Mouse (Mus musculus) CH12.LX (cell line): ENCODE measurements at regions not wholly inside any gene's neighbourhood (a gene's known extent, or its start where the extent isn't known, plus 50 kb on each side); places are given as distances from the start of the nearest gene placed in this dataset.

ENCODE experiments used
- DNase-seq: peaks from one replicate; pipeline ENCODE4 v3.0.0-alpha.2; 2013; ENCODE audit errors: extremely low read depth
- H3K27ac ChIP-seq: 2 replicates; pipeline ENCODE4 v1.5.1; 2012; ENCODE audit warnings: low read depth, mild to moderate bottlenecking, control low read depth, moderate library complexity; ENCODE audit not compliant: insufficient read depth
- H3K27me3 ChIP-seq: replicated peaks from 2 replicates; pipeline ENCODE3; 2012; ENCODE audit warnings: inconsistent platforms
- H3K36me3 ChIP-seq, 2 experiments: replicated peaks in 1 of 2; 2 replicates each; pipeline versions ENCODE3 to v1.6.1; 2012; ENCODE audit warnings: inconsistent platforms in 1 of 2, low read length in 1 of 2, mild to moderate bottlenecking in 1 of 2, mixed read lengths in 1 of 2, moderate library complexity in 1 of 2; ENCODE audit not compliant: control insufficient read depth in 1 of 2, insufficient read depth in 1 of 2
- H3K4me1 ChIP-seq, 2 experiments: 2 replicates each; pipeline ENCODE4 v1.6.1; 2012; ENCODE audit warnings: inconsistent platforms in 1 of 2, moderate library complexity in 1 of 2; ENCODE audit not compliant: insufficient read depth in 2 of 2, control insufficient read depth in 1 of 2
- H3K4me2 ChIP-seq: 2 replicates; pipeline ENCODE4 v1.6.1; 2012; ENCODE audit warnings: low read depth, mild to moderate bottlenecking, control low read depth; ENCODE audit not compliant: poor library complexity, insufficient read depth, severe bottlenecking
- H3K4me3 ChIP-seq, 3 experiments: fragments of 150-350 bp in 1 of 3; sonication (generic) in 1 of 3; replicated peaks in 1 of 3; 2 replicates each; pipeline versions ENCODE3 to v1.5.1; 2011 to 2012; ENCODE audit warnings: low read depth in 2 of 3, low read length in 2 of 3, mild to moderate bottlenecking in 2 of 3, moderate library complexity in 2 of 3, control low read depth in 1 of 3, improper control_type of control experiment in 1 of 3, inconsistent platforms in 1 of 3, mixed read lengths in 1 of 3; ENCODE audit not compliant: poor library complexity in 1 of 3
- H3K79me2 ChIP-seq: replicated peaks from 2 replicates; pipeline ENCODE4 v1.6.1; 2012; ENCODE audit warnings: mild to moderate bottlenecking, moderate library complexity; ENCODE audit not compliant: control insufficient read depth, poor library complexity, insufficient read depth, severe bottlenecking; ENCODE audit errors: extremely low read depth
- H3K9ac ChIP-seq: 2 replicates; pipeline ENCODE4 v1.6.1; 2012; ENCODE audit warnings: low read depth, mild to moderate bottlenecking, control low read depth, moderate library complexity; ENCODE audit not compliant: insufficient read depth
- H3K9me3 ChIP-seq: replicated peaks from 2 replicates; pipeline ENCODE3; 2012; ENCODE audit warnings: low read length, inconsistent platforms, mixed read lengths
- BHLHE40 ChIP-seq: IDR thresholded peaks from 2 replicates; pipeline ENCODE4 v1.6.1; 2011; ENCODE audit warnings: mild to moderate bottlenecking, low read depth, low read length, improper control_type of control experiment
- CHD2 ChIP-seq: IDR thresholded peaks from 2 replicates; pipeline ENCODE4 v1.6.1; 2011; ENCODE audit warnings: low read length, improper control_type of control experiment
- CTCF ChIP-seq, 2 experiments: IDR thresholded peaks in 1 of 2; conservative IDR thresholded peaks in 1 of 2; 2 replicates each; pipeline ENCODE4 v1.5.1; 2011 to 2012; ENCODE audit warnings: low read depth in 2 of 2, low read length in 2 of 2, improper control_type of control experiment in 1 of 2, inconsistent platforms in 1 of 2, mild to moderate bottlenecking in 1 of 2, moderate library complexity in 1 of 2
- E2F4 ChIP-seq: IDR thresholded peaks from 2 replicates; pipeline ENCODE4 v1.6.1; 2011; ENCODE audit warnings: low read depth, low read length, improper control_type of control experiment; ENCODE audit not compliant: insufficient replicate concordance
- EP300 ChIP-seq: IDR thresholded peaks from 2 replicates; pipeline ENCODE4 v1.6.1; 2011; ENCODE audit warnings: low read length, improper control_type of control experiment
- JUND ChIP-seq: conservative IDR thresholded peaks from 2 replicates; pipeline ENCODE4 v1.6.1; 2011; ENCODE audit warnings: low read depth, low read length, improper control_type of control experiment
- MAX ChIP-seq: IDR thresholded peaks from 2 replicates; pipeline ENCODE4 v1.6.1; 2011; ENCODE audit warnings: low read length, improper control_type of control experiment
- MEF2A ChIP-seq: IDR thresholded peaks from 2 replicates; pipeline ENCODE4 v1.6.1; 2014; ENCODE audit warnings: low read depth, mild to moderate bottlenecking, inconsistent platforms, low read length, improper control_type of control experiment, borderline replicate concordance
- NELFE ChIP-seq: IDR thresholded peaks from 2 replicates; pipeline ENCODE4 v1.6.1; 2011; ENCODE audit warnings: low read depth, low read length, improper control_type of control experiment
- POLR2A ChIP-seq: IDR thresholded peaks from 2 replicates; pipeline ENCODE4 v1.6.1; 2011; ENCODE audit warnings: low read depth, mild to moderate bottlenecking, improper control_type of control experiment, low read length
- POLR2AphosphoS2 ChIP-seq: IDR thresholded peaks from 2 replicates; pipeline ENCODE4 v1.6.1; 2011; ENCODE audit warnings: low read depth, low read length, improper control_type of control experiment
- RAD21 ChIP-seq: IDR thresholded peaks from 2 replicates; pipeline ENCODE4 v1.6.1; 2011; ENCODE audit warnings: low read depth, mild to moderate bottlenecking, low read length, improper control_type of control experiment, moderate library complexity
- RCOR1 ChIP-seq: conservative IDR thresholded peaks from 2 replicates; pipeline ENCODE4 v1.6.1; 2012; ENCODE audit warnings: low read depth, mild to moderate bottlenecking, inconsistent platforms, low read length, improper control_type of control experiment
- TCF12 ChIP-seq: IDR thresholded peaks from 2 replicates; pipeline ENCODE4 v1.6.1; 2014; ENCODE audit warnings: low read depth, mild to moderate bottlenecking, inconsistent platforms, low read length, improper control_type of control experiment
- UBTF ChIP-seq: IDR thresholded peaks from 2 replicates; pipeline ENCODE4 v1.6.1; 2012; ENCODE audit warnings: low read depth, mild to moderate bottlenecking, inconsistent platforms, low read length, improper control_type of control experiment, moderate library complexity
- USF2 ChIP-seq: conservative IDR thresholded peaks from 2 replicates; pipeline ENCODE4 v1.6.1; 2011; ENCODE audit warnings: low read depth, low read length, improper control_type of control experiment
- ZC3H11A ChIP-seq: IDR thresholded peaks from 2 replicates; pipeline ENCODE4 v1.6.1; 2012; ENCODE audit warnings: low read depth, mild to moderate bottlenecking, inconsistent platforms, low read length, improper control_type of control experiment
- ZKSCAN1 ChIP-seq: IDR thresholded peaks from 2 replicates; pipeline ENCODE4 v1.6.1; 2012; ENCODE audit warnings: low read depth, inconsistent platforms, low read length, improper control_type of control experiment, borderline replicate concordance
- ZMIZ1 ChIP-seq: IDR thresholded peaks from 2 replicates; pipeline ENCODE4 v1.6.1; 2012; ENCODE audit warnings: low read depth, mild to moderate bottlenecking, inconsistent platforms, low read length, improper control_type of control experiment
- dilution Hi-C: fragments of 300-500 bp; cut with MboI; formaldehyde crosslinking; loops from 2 replicates; pipeline ENCODE4 v1.14.3; 2020; ENCODE audit warnings: low sequenced_read_pairs; ENCODE audit not compliant: extremely low pct_unique_long_range_greater_than_20kb, extremely low pct_ligation_motif_present
- in situ Hi-C: fragments of 300-500 bp; cut with MboI; formaldehyde crosslinking; loops from 3 replicates; pipeline ENCODE4 v1.14.3; 2019; ENCODE audit warnings: low sequenced_read_pairs, low pct_ligation_motif_present, low pct_unique_long_range_greater_than_20kb, mixed read lengths

- Histone ChIP-seq H3K27ac (no peak overlapping the region), H3K4me1 (no peaks in the 10 kb centered on the region), H3K79me2 (no peaks in the 10 kb centered on the region), H3K27me3 (no peaks in the 10 kb centered on the region), H3K9me3 (no peaks in the 10 kb centered on the region), H3K36me3 (no peaks in the 10 kb centered on the region), H3K9ac (no peak overlapping the region), H3K4me3 (no peak overlapping the region), H3K4me2 (no peak overlapping the region)
- no peak for DNase-seq
- no peak for TF ChIP-seq POLR2A
- in situ Hi-C loops: no loop called here
- dilution Hi-C loops: no loop called here
Observed at GRCm38 (mm10) chr19:15348356-15348755, 598.8 kb downstream of the Psat1 start.

- no peaks in the 10 kb centered on the region for H3K27me3 ChIP-seq
- TF ChIP-seq ZMIZ1 (no peak), POLR2AphosphoS2 (no peak), RCOR1 (no peak), MEF2A (no peak), EP300 (no peak), E2F4 (no peak), NELFE (no peak), CHD2 (no peak), ZC3H11A (no peak), ZKSCAN1 (no peak), POLR2A (no peak), RAD21 (no peak), BHLHE40 (no peak), JUND (no peak), MAX (no peak), UBTF (no peak), USF2 (no peak), TCF12 (no peak), CTCF (conservative IDR thresholded peaks at IDR 0.05 in 1 of 2, IDR thresholded peaks at IDR 0.05 in 1 of 2; ENCODE audit: low read depth in 2 of 2, low read length in 2 of 2) (no peak)
- dilution Hi-C loops (no loop called here), in situ Hi-C loops (no loop called here)
- no peaks in the 10 kb centered on the region for H3K4me1 ChIP-seq
- H3K79me2 ChIP-seq: no peaks in the 10 kb centered on the region
- no peak overlapping the region for H3K27ac ChIP-seq
- H3K4me3 ChIP-seq: no peak overlapping the region
- no peak for DNase-seq
- H3K9me3 ChIP-seq: no peaks in the 10 kb centered on the region
- H3K4me2 ChIP-seq: no peak overlapping the region
- H3K36me3 ChIP-seq: no peaks in the 10 kb centered on the region
- H3K9ac ChIP-seq: no peak overlapping the region
Observed at GRCm38 (mm10) chr19:15342229-15342628, 604.9 kb downstream of the Psat1 start.
